Mouse (Mus musculus): ENCODE measurements at regions not wholly inside any gene's neighbourhood (a gene's known extent, or its start where the extent isn't known, plus 50 kb on each side); places are given as distances from the start of the nearest gene placed in this dataset.

DNA sequence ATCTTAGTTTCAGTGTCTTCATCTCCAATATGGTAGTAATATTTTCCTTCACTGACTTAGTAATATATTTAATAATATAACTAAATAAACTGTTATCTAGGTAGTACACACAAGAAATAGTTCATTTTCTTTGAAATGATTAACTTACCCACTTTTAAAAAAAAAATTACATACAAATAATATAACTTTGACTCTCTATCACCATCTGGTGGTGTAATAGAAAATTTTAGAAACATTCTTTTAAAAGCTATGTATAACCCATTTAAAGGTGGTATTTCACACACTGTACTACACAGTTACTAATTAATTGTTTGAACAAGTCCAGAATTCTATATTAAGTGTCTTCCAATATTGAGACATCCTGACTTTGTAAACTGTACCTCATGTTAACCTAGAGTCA lies 53.9 kb upstream of the Olfr266 start:
- no peak for DNase-seq (ENCODE audit: low spot score in 2 of 2)

DNA sequence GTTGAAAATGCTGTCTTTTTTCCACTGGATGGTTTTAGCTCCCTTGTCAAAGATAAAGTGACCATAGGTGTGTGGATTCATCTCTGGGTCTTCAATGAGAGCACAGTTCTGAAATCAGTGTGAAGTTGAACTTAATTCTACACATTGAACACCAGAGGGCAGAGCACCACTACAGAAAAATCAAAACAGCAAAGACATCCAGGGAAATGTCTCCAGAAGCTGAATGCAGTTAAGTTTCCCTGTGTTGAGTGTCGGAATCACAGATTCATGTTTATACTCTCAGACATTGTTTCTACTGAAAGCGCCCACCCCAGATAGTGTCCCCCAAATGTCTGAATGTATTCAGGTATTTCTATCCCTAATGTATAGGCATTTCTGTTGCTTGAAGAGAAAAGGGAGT lies 77.1 kb upstream of the Olfr266 start:
- peak; percentile 10 to 57 for DNase-seq (ENCODE audit: low spot score in 2 of 2)

DNA sequence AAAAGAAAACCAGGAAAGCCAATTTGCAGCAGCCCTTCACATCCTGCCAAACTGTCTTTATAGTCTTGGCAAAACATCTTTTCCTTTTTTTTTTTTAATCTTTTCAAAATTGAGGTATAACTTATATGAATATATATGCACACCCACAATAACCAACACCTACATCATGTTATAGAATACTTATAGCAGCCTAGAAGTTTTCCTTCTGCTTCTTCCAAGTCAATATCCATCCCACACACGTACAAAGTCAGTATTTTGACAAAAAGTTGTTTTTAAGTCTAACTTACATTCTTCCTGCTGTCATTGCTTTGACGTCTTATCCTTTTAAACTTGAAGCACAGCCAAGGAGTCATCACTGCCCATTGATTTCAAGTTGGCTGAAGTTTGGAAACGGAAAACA lies 80.6 kb upstream of the Olfr266 start:
- DNase-seq (ENCODE audit: low spot score in 2 of 2), result no peak

DNA sequence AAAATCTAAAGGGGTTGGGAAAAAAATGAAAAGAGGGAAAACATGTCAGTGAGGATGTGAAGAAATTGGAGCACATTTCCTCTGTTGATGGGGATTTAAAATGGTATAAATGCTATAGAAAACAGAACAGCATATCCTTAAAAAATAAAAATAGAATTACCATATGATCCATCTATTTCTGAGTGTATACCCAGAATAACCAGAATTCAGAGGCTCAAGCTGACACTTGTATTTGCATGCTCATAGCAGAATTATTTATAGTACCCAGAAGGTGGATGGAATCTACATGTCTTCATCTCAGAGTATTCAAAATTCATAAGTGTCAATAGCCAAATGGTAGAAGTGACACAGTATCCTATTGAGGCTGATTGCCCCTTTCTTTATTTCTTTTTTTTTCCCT lies 99.9 kb upstream of the Kcna3 start:
- DNase-seq (ENCODE audit: low spot score in 2 of 2), result no peak

DNA sequence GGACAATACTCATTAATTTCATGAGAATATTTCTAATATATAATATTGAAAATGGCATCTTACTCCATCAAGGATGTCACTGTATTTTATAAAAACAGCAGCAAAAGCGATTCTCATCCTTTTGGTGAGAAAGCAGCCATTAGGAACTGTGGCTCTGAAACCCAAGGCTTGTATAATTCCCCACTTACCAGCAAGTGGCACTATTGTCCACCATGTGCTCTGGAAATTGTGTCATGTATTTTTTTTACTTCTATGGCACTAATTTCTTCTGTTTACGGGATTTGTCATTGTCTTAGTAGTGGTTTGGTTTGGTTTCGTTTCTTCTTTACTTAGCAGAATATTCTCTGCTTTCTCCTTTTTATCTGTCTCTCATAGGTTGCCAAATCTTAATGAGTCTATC lies 95.9 kb upstream of the Kcna3 start:
- peak in 1 of 2 experiments; percentile 66 for DNase-seq (ENCODE audit: low spot score in 2 of 2)

DNA sequence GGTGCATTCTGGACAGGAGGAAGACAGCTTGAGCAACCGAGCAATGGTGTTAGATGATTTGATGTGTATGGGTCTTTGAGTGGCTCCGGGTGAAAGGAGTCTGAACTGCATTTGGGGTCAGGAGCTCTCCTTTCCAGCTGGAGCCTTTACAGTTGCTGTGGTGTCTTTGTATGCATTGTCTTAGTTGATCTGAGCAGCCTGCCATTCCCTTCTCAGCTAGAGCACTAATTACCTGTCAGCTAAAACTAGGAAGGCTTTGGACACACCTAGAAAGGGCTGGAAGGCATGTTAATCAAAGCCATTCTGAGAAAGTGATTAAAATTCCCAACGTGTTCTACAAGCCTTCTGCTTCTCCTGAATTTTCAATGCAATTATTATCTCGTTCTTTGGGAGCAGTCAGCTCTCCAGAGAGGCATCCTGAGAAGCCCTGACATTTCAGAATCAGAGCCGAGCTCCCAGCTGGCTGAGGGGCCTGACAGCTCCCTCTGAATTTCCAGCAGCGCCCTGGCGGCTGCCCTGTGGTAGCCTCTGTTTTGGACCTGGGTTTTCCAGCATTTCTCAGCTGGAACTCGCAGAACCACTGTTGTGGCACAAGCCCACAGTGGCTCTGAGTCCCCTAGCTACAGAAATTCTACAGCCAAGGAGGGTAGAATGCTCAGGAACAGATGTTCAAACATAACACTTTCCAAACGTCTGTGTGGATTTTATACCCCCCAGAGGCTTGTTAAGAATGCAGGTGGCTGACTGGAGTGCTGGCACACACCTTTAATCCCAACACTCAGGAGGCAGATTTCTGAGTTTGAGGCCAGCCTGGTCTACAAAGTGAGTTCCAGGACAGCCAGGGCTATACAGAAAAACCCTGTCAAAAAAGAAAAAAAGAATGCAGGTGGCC lies 80.2 kb upstream of the Kcna3 start:
- no peak for DNase-seq (ENCODE audit: low spot score in 2 of 2)

DNA sequence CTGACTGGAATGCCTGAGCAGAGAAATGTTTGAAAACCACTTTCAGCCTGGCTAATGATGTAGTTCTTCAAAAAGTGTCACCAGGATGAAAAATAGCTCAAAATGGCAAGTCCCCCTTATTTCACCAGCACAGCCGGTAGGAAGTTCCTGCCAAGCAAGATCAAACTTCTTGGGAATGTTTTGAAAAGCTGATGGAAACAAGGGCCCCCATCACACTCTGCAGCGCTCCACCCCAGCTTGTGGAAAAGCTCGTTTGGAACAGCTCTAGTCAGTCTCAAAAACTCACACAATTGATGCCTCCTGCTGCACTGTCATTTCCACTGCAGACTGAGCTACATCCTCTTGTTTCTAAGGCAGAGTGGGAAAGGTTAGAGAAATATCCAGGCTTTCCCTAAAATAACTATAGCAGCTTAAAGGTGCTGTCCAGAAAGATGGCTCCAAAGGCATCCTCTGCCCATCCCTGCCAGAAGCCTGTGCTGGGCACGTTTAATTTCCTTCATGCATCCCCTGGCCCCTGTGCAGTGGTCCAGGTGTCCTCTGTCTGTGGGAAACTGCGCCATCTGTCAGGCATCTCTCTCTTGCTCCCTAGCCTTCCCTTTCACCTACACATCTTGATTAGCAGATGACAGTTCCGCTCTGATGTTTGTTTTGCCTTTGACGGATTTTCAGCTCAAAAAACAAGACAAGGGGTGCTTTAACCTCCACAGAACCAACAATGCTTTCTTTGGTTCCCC lies 78.6 kb upstream of the Kcna3 start:
- DNase-seq (ENCODE audit: low spot score in 2 of 2), result no peak

DNA sequence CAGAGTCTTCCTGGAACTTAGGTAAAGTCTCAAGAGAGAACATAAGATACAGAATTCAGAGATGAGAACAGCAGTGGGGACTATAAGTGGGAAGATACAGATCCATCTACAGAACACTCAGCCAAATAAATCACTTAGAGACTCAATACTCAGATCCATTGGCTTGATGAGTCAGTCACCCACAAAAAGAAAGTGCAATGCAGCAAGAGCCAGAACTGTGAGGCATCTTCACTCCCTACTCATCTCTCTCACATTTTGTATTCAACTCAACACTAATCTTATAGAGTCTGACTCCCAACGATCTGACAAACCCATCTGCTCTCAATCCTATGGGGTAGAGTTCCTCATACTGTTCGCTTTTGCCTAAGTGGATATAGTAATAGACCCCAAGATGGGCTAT lies 77.8 kb upstream of the Kcna3 start:
- no peak for DNase-seq (ENCODE audit: low spot score in 2 of 2)

DNA sequence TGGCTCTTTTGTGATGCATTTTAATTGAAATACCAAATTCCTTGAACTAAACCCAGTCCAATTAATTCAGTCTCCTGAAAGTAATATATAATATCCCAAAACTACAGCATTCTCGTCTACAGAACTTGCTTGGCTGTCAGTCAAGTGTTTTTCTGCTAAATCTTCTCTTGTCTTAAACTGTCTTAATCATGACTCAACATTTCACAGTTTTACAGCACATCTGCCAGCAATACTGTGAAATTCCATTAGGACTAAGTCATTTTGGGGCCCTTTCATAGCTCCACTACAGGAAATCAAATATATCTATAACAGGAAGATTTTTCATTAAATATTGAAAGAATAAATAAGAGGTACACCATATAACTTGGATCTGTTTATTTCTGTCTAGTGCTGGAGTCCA lies 75.4 kb upstream of the Kcna3 start:
- DNase-seq (ENCODE audit: low spot score in 2 of 2), result no peak

DNA sequence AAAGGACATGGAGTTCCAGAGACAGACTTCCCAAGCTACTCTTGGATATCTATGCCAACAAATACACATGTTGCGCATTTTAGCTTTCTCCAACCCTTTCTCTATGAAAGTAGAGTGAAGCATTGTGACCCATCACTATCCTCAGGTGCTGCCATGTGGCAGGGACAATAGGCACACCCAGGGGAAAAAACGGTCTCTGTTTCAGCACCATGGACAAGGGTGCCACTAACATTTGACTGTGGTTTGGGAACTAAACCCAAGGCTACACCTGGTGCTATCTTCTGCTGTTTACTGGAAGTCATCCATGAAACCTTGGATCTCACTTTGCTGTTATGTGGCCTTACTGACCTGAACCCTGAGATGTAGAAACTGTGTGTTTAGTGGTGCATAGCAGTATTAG lies 73.5 kb upstream of the Kcna3 start:
- DNase-seq (ENCODE audit: low spot score in 2 of 2), result no peak

DNA sequence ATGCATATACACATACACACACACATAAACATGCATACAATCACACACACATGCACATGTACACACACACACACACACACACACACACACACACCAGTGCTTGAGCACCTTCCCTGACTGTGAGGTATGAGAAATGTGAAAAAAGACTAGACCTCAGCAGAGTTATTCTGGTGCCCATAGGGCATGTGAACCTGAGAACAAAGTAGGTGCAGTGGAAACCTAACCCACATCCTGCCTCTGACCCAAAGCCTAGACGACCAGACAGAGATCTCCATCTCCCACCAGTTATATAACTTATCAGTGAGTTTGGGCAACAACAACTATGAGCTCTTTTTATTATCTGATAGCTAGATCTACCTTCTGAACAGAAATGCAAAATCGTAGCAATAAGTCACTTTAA lies 69.8 kb upstream of the Kcna3 start:
- no peak for DNase-seq (ENCODE audit: low spot score in 2 of 2)

DNA sequence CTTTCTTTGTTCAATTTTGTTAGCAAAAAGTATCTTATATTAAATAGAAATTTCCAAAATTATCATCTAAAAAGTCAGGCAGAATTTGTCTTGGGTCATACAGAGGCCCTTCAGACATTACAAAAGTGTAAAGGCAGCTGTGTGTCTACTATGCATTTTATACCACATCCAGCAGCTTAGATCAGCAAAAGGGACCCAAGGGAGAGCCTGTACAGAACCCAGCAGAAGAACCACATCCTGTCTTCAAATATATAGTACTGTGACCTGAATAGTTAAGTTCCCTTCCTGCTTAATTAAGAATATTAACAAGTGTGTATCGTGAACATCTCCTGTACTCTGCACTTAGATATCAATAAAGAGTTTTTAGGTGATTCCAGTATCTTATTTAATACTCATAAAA lies 68.5 kb upstream of the Kcna3 start:
- DNase-seq (ENCODE audit: low spot score in 2 of 2), result no peak

DNA sequence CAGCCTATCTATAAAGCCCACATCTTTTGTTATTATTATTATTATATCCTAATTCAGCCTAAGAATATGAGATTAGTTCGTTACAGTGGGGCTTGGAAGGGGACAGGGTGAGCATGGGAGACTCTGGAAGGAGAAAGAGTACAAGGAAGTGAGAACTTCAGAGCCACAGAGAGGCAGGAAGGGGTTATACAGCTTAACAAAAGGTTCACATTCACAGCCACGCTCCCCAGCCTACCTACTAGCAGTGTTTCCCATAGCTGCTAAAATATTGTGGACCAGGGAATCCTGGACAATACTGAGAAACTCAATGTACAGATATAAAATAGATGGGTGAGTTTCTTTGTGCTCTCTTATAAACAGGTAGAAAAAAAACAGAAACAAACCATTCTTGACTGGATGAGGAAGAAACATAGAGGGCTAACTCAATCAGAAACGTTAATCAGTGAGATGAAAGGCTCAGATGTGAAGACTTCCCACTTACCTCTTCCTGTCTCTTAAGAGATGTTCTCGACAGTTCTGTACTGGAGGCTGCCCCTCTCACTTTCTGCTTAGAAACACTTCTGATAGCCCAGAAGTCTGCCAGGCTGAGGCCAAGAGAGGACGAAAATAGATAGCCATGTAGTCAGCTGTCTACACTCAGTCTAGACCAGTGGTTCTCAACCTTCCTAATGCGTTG lies 61.7 kb upstream of the Kcna3 start:
- no peak for DNase-seq (ENCODE audit: low spot score in 2 of 2)

DNA sequence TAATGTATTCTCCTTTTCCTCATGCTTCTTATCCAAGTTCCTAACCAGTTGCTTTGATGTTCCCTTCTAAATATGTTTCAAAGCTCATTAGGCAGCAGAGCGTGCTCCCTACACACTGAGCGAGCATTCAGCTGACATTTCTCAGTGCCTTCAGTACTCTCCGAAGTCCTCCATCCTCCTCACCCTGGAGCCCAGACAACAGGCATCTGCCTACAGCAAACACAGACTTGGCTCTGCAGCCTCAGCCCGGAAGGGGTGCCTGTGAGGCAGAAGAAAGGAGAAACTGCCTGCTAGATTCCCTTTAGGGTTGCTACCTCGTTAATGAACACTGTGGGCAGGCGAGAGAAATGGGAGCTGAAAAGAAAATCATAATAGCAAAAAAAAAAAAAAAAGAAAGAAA lies 57.2 kb upstream of the Kcna3 start:
- DNase-seq (ENCODE audit: low spot score in 2 of 2), result no peak

DNA sequence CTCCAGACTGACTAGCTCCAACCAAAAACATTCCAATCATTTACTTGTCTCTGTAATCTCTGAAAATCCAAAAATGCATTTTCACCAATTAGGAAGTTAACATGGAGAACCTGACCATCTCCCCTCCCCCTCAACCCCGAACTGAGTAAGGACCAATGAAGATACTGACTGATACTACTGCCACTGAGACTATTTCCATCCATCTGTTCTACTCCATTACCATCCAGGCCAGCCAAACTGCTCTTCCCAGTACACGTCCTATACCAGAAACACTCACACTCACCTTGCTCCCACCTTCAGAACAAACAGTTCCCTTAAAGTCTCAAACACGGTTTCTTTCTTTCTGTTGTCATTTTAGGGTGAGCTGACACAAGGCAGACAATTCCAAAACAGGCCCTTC lies 55.1 kb upstream of the Kcna3 start:
- no peak for DNase-seq (ENCODE audit: low spot score in 2 of 2)

DNA sequence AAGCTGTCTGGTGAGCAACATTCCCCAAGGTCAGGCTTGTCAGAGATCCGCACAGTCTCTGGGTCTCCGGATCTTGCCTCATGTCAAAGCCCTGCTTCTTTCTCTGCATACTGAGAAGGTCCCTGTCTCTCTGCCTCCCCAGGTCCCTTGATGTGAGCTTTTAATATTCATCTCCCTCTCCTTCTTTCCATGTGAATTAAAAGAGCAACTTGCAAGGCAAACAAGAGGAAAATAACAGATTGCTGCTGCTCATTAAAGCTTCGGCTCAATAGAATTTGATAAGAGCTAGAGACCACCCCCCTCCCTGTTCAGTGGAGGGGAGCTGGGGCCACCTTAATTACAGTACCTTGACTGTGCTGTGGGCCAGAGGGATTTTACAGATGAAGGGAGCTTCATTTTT lies 54.6 kb upstream of the Kcna3 start:
- DNase-seq (ENCODE audit: low spot score in 2 of 2), result no peak

DNA sequence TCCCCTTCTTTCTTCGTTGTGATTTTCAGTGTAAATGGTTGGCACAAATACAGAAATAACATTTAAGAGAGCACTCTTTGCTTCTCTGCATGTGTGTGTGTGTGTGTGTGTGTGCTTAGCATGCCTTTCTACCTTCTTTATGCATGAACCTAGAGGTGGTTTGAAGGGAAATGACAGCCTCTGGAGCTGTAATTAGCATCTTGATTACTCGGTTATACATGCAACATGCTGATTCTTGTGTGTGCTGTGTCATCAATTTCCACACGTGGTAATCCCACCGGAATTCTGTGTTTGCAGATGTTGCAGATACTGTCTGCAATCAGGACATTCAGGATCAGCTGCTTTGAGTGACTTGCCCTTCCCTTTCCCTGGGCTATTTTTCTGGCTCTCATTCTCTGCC lies 51.7 kb upstream of the Kcna3 start:
- no peak for DNase-seq (ENCODE audit: low spot score in 2 of 2)
